Mouse (Mus musculus): ENCODE measurements around the gene Cyp46a1. TPM values are rescaled to one million over a fixed set of nuclear protein-coding genes. Genes with fewer than 3 reads are reported as not detected.

The Cyp46a1 gene
- polyA plus RNA-seq, 1 experiment = 0.72 TPM

DNA sequence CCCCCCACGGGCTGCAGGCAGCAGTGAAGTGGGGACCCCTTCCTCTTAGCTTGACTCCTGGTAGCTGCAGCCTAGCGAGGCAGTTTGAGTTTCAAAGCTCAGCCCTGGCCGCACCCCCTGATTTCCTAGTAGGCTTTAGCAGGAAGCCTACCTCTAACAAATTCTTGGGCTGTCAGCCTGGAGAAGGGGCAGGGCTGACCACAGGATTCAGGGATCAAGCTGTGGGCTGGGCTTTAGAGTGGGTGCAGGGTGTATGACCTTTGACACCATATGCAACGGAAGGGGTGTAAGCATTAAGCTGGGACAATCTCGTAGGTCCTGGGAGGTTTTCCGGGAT, 37.2 kb downstream of the Cyp46a1 start:
- H3K4me3 ChIP-seq (replicated peaks; ENCODE audit: control insufficient read depth, low read depth, low read length) = no peak overlapping the region
- TF ChIP-seq CTCF (IDR thresholded peaks at IDR 0.05; ENCODE audit: control insufficient read depth, insufficient read depth, low read length) (no peak), POLR2A (IDR thresholded peaks at IDR 0.05; ENCODE audit: borderline replicate concordance, control insufficient read depth, low read depth, low read length) (no peak)
- WGBS = 51% methylated on average over 6 of the region's 6 CpGs
- no peak overlapping the region for H3K27ac ChIP-seq (ENCODE audit: control insufficient read depth, insufficient read depth, low read depth, low read length, poor library complexity)
- H3K4me1 ChIP-seq (ENCODE audit: control insufficient read depth, insufficient read depth, low read length) = no peaks in the 10 kb centered on the region

DNA sequence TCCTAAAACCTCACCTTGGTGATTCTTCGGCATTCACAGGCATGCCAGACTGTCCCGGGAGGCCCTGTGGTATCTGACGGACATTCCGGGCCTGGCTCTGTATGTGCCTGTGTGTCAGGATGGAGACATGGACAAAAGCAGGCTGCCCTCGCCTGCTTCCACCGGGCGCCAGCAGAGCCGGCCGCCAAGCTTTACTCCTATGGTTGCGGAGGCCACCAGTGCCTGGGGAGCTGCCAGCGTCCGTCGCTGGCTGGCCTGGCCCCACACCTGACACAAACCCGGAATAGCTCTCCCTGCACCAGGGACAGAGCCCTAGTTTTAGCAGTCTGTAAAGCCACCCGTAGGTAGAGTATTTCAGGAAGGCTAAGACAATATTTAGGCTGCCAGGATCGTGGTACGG, 38.1 kb downstream of the Cyp46a1 start:
- TF ChIP-seq POLR2A (IDR thresholded peaks at IDR 0.05; ENCODE audit: borderline replicate concordance, control insufficient read depth, low read depth, low read length) (no peak), CTCF (IDR thresholded peaks at IDR 0.05; ENCODE audit: control insufficient read depth, insufficient read depth, low read length) (no peak)
- 87% methylated on average over 17 of the region's 17 CpGs for WGBS
- no peak overlapping the region for H3K27ac ChIP-seq (ENCODE audit: control insufficient read depth, insufficient read depth, low read depth, low read length, poor library complexity)
- H3K4me1 ChIP-seq (ENCODE audit: control insufficient read depth, insufficient read depth, low read length) = no peaks in the 10 kb centered on the region
- no peak overlapping the region for H3K4me3 ChIP-seq (replicated peaks; ENCODE audit: control insufficient read depth, low read depth, low read length)

DNA sequence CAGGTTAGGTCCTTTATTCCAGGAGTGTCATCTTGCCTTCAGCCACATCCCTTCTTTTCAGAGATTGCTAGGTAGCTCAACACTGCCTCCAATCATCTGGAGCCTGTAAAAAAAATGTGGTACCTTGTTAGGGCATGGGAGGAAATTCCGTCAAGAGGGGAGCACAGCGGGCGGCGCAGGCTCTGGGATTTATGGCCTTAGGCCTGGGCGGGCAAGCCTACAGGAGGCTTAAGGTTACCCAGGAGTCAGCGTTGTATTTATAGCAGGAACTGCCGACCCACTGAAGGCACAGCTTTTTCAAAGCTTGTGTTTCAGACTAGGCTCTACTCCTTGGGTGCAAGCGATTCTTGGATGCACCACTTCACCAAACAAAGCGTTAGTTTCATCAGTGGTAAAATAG, 39.4 kb downstream of the Cyp46a1 start:
- WGBS = 67% methylated on average over 9 of the region's 9 CpGs
- H3K4me1 ChIP-seq (ENCODE audit: control insufficient read depth, insufficient read depth, low read length) = no peaks in the 10 kb centered on the region
- no peak overlapping the region for H3K27ac ChIP-seq (ENCODE audit: control insufficient read depth, insufficient read depth, low read depth, low read length, poor library complexity)
- H3K4me3 ChIP-seq (replicated peaks; ENCODE audit: control insufficient read depth, low read depth, low read length) = no peak overlapping the region
- TF ChIP-seq CTCF (IDR thresholded peaks at IDR 0.05; ENCODE audit: control insufficient read depth, insufficient read depth, low read length) (no peak), POLR2A (IDR thresholded peaks at IDR 0.05; ENCODE audit: borderline replicate concordance, control insufficient read depth, low read depth, low read length) (no peak)

DNA sequence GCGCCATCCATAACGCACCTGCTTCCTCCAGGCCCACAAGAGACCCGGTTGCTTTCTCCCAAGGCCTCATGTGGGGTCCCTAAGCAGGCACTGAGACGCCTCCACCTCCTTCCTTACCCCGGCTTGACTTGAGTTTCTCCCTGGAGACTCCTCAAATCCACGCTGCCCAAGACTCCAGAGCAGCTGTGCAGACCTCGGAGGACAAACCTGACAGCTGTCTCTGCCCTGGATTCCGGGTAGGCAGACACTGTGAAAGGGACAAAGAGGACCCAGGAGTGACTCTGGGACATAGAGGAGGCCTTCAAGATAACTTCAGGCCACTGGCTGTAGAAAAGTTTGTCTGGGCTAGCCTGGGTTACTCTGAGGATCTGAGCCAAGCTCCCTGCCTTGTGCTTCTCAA, 40.5 kb downstream of the Cyp46a1 start:
- H3K27ac ChIP-seq (ENCODE audit: control insufficient read depth, insufficient read depth, low read depth, low read length, poor library complexity) = no peak overlapping the region
- no peak overlapping the region for H3K4me3 ChIP-seq (replicated peaks; ENCODE audit: control insufficient read depth, low read depth, low read length)
- TF ChIP-seq POLR2A (IDR thresholded peaks at IDR 0.05; ENCODE audit: borderline replicate concordance, control insufficient read depth, low read depth, low read length) (no peak), CTCF (IDR thresholded peaks at IDR 0.05; ENCODE audit: control insufficient read depth, insufficient read depth, low read length) (no peak)
- no peaks in the 10 kb centered on the region for H3K4me1 ChIP-seq (ENCODE audit: control insufficient read depth, insufficient read depth, low read length)
- WGBS = 76% methylated on average over 8 of the region's 8 CpGs

DNA sequence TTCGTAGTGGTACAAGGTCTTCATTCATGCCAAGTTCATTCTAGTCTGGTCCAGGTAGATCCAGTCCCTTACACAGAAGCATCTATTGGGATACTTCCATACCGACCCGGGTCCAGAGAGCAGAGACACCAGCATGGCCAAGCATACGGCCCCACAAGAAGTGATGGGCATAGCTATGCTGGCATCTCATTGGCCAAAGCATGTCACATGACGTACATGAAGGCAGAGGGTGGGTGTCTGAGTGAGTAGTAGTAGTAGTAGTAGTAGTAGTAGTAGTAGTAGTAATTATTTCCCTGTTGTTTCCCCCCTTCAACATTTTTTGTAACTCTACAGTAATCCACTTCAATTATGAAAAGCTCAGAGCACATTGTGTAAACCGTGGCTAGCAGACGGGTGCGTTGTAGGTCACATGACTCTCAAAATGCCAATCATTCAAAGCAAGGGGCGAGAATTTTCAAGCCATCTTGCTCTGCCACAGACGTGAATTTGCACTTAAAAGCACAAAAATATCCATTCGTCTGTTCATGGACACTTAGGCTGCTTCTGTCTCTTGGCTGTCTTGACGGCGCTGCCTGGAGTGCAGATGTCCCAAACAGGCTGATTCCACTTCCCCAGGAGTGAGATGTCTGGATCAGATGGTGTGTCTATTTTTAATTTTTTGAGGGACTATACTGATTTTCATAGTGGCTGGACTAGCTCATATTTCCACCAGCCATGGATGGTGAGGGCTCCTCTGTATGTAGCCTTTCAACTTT, 44.4 kb downstream of the Cyp46a1 start:
- Histone ChIP-seq H3K4me3 (replicated peaks; ENCODE audit: control insufficient read depth, low read depth, low read length) (no peak overlapping the region), H3K27ac (ENCODE audit: control insufficient read depth, insufficient read depth, low read depth, low read length, poor library complexity) (no peak overlapping the region), H3K4me1 (ENCODE audit: control insufficient read depth, insufficient read depth, low read length) (no peaks in the 10 kb centered on the region)
- WGBS = 77% methylated on average over 13 of the region's 13 CpGs
- TF ChIP-seq POLR2A (IDR thresholded peaks at IDR 0.05; ENCODE audit: borderline replicate concordance, control insufficient read depth, low read depth, low read length) (no peak), CTCF (IDR thresholded peaks at IDR 0.05; ENCODE audit: control insufficient read depth, insufficient read depth, low read length) (no peak)

DNA sequence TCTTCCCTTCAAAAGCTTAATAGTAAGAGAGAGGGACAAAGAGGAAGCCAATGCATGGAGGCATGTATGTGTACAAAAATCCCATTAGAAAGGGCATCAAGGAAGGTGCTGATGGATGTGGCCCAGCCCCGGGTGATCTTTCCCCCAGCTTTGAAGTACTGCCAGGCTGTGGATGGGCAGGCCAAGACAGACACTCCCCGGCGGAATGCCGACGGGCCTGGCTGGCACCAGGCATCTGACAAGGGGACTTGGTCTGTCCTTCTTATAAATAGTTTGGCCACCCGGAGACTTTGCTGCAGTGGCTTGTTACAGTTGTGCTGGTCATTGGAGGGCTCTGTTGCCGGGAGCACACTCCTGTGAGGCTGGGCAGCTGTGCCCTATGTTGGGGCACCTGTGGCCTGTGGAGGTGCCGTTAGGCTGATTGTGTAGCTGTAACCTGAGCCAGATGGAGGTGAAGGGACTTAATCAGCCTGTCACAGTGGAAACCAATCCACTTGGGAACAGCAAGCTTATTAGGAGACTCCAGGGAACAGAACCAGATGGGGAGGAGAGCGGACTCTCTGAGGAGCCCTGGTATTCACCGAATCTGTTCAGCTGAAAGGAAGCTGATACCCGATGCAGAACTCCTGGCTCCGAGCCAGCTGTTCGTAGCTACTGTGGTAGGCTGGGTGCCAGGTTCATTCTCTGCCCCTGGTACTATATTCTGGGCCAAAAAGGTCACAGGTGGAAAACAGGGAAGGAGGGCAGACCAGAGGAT, 52.5 kb downstream of the Cyp46a1 start:
- no peaks in the 10 kb centered on the region for H3K4me1 ChIP-seq (ENCODE audit: control insufficient read depth, insufficient read depth, low read length)
- no peak for TF ChIP-seq POLR2A (IDR thresholded peaks at IDR 0.05; ENCODE audit: borderline replicate concordance, control insufficient read depth, low read depth, low read length)
- TF ChIP-seq CTCF (IDR thresholded peaks at IDR 0.05; ENCODE audit: control insufficient read depth, insufficient read depth, low read length) = no peak
- no peak overlapping the region for H3K27ac ChIP-seq (ENCODE audit: control insufficient read depth, insufficient read depth, low read depth, low read length, poor library complexity)
- H3K4me3 ChIP-seq (replicated peaks; ENCODE audit: control insufficient read depth, low read depth, low read length) = no peak overlapping the region
- 63% methylated on average over 13 of the region's 13 CpGs for WGBS

DNA sequence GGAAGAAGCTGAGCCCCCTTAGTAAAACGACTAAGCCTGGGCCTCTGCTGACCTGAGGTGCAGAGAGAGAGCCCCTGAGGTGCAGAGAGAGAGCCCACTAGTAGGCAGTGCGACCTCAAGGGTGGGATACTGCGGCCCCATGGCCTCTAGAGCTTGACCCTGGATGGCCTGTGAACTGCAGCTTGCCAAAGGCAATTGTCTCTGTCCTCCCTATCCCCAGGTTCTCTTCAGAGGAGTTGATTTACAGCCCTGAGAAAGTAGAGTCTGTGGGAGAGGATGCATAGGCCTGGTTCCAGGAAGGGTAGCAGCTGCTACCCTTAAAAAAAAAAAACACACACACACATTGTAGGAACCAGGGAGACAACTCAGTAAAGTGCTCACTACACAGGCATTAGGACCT, 55.5 kb downstream of the Cyp46a1 start:
- no peak overlapping the region for H3K4me3 ChIP-seq (replicated peaks; ENCODE audit: control insufficient read depth, low read depth, low read length)

DNA sequence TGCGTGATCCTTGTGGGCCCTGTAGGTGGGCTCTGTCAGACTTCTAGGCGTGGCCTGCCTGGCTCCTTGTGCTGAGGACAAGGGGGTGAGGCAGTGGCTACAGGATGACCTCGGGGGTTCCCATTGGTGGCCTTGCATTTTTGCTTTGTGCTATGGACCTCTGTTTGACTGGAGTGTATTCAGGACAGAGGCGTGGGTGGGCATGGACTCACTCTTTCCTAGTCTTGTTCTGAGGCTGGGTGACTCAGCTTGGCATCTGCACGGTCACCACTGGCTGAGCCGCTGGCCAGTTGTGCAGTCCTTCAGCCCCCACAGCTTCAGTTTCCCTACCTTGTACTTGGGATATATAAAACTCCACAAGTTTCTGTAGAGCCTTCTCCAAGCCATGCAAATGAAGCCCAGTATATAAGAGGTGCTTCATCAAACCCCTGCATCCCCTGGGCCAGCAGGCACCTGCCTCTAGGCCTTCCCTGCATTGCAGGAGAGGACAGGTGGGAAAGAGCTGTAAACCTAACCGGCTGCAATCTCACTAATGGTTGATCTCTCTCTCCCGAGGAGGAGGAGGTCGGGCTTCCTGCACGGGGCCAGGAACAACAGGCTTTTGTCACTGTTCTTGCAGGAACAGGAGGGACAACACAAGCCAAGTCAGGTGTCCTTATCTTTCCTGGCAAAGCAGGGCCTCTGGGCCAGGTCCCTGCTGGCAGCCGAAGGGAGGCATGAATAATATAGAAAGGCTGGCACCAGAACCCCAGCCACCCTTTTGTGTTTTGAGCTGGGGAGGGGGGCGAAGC, 58.3 kb downstream of the Cyp46a1 start:
- TF ChIP-seq CTCF (IDR thresholded peaks at IDR 0.05; ENCODE audit: control insufficient read depth, insufficient read depth, low read length) = no peak
- H3K4me1 ChIP-seq (ENCODE audit: control insufficient read depth, insufficient read depth, low read length) = no peaks in the 10 kb centered on the region
- H3K4me3 ChIP-seq (replicated peaks; ENCODE audit: control insufficient read depth, low read depth, low read length) = no peak overlapping the region
- WGBS = 72% methylated on average over 12 of the region's 12 CpGs
- no peak overlapping the region for H3K27ac ChIP-seq (ENCODE audit: control insufficient read depth, insufficient read depth, low read depth, low read length, poor library complexity)

More for the DNA sequence above, 55.5 kb downstream of the Cyp46a1 start:
- Histone ChIP-seq H3K4me1 (ENCODE audit: control insufficient read depth, insufficient read depth, low read length) (no peaks in the 10 kb centered on the region), H3K27ac (ENCODE audit: control insufficient read depth, insufficient read depth, low read depth, low read length, poor library complexity) (no peak overlapping the region)
- 52% methylated on average over 3 of the region's 3 CpGs for WGBS
- no peak for TF ChIP-seq CTCF (IDR thresholded peaks at IDR 0.05; ENCODE audit: control insufficient read depth, insufficient read depth, low read length)
- TF ChIP-seq POLR2A (IDR thresholded peaks at IDR 0.05; ENCODE audit: borderline replicate concordance, control insufficient read depth, low read depth, low read length) = no peak

Data from bone marrow, adult 2 months (tissue).